Comparison of ENCODE assay signal across 9 mouse cellular contexts in genomic region chr3:69118827-69119226, GRCm38 (mm10). TPM values are rescaled to one million over a fixed set of nuclear protein-coding genes. Genes with fewer than 3 reads are reported as not detected.
A peak's percentile ranks its signal among the peaks of the same experiment; 100 is the strongest.
DNase-seq lines count a peak whose midpoint lies in the region; ATAC-seq lines count a peak whose summit lies in the region.
"Had no signal": no experiment of that assay in that cellular context is flagged by ENCODE, and none has a peak within 500 bp of the region (broad histone marks: within the 10 kb centered on the region; RNA-seq: fewer than 3 reads in every experiment).

No protein-coding gene starts in this region.

- H3K4me3 ChIP-seq in forebrain, embryonic 16.5 days (replicated peaks; ENCODE audit: low read length): no peak overlapping the region
- no peak overlapping the region for H3K4me3 ChIP-seq in forebrain, embryonic 11.5 days (ENCODE audit: low read depth, low read length)
- H3K4me3 ChIP-seq in heart, embryonic 14.5 days (ENCODE audit: control insufficient read depth in 1 of 2, insufficient read depth in 1 of 2, low read depth in 1 of 2, low read length in 2 of 2): no peak overlapping the region

- H3K4me2 ChIP-seq in forebrain, embryonic 16.5 days (ENCODE audit: low read length): no peak overlapping the region
- H3K4me2 ChIP-seq in forebrain, embryonic 11.5 days (ENCODE audit: low read depth, low read length, severe bottlenecking): no peak overlapping the region
- H3K4me2 ChIP-seq in heart, embryonic 14.5 days (ENCODE audit: low read length): no peak overlapping the region

- no peak overlapping the region for H3K9ac ChIP-seq in forebrain, embryonic 16.5 days (replicated peaks; ENCODE audit: low read depth, low read length)
- H3K9ac ChIP-seq in forebrain, embryonic 11.5 days (ENCODE audit: low read length): no peak overlapping the region
- no peak overlapping the region for H3K9ac ChIP-seq in heart, embryonic 14.5 days (ENCODE audit: low read length)

- peak; percentile 38; the same call in 1 of the 2 replicates for ATAC-seq in forebrain, embryonic 16.5 days
- no peak for ATAC-seq in forebrain, embryonic 11.5 days (replicated peaks; ENCODE audit: low FRiP score)
- peak; percentile 17; the same call in 1 of the 2 replicates for ATAC-seq in heart, embryonic 14.5 days (ENCODE audit: insufficient number of reproducible peaks, insufficient read depth, low FRiP score, low read depth)

- H3K9me3 ChIP-seq in forebrain, embryonic 16.5 days (ENCODE audit: control insufficient read depth, low read length): no peaks in the 10 kb centered on the region
- H3K9me3 ChIP-seq in forebrain, embryonic 11.5 days (ENCODE audit: control insufficient read depth, low read length): no peaks in the 10 kb centered on the region
- no peaks in the 10 kb centered on the region for H3K9me3 ChIP-seq in heart, embryonic 14.5 days (ENCODE audit: control insufficient read depth, low read length)

- peaks cover 4% of the 10 kb centered on the region; the same call in 1 of the 2 replicates for H3K4me1 ChIP-seq in forebrain, embryonic 16.5 days (replicated peaks; ENCODE audit: control insufficient read depth, insufficient read depth, low read length)
- H3K4me1 ChIP-seq in forebrain, embryonic 11.5 days (replicated peaks; ENCODE audit: control insufficient read depth, insufficient read depth, low read length): no peaks in the 10 kb centered on the region
- peaks cover 2 to 42% of the 10 kb centered on the region in 2 experiments; a peak in 3 of 4 replicates for H3K4me1 ChIP-seq in heart, embryonic 14.5 days (ENCODE audit: control insufficient read depth in 2 of 2, insufficient read depth in 2 of 2, low read length in 2 of 2)

- no peak overlapping the region for H3K27ac ChIP-seq in forebrain, embryonic 16.5 days (ENCODE audit: low read length)
- H3K27ac ChIP-seq in forebrain, embryonic 11.5 days (ENCODE audit: low read depth, low read length): no peak overlapping the region
- H3K27ac ChIP-seq in heart, embryonic 14.5 days (replicated peaks in 1 of 2; ENCODE audit: control insufficient read depth in 1 of 2, insufficient read depth in 1 of 2, low read depth in 2 of 2, low read length in 2 of 2): no peak overlapping the region; a peak in 1 of 4 replicates
- H3K27ac ChIP-seq: macrophage had no signal

- DNase-seq in forebrain, embryonic 11.5 days (ENCODE audit: low spot score): no peak
- peak; percentile 62 for DNase-seq in 3134 (ENCODE audit: extremely low read depth, insufficient read length, low spot score)
- DNase-seq in adrenal gland, adult 8-10 months: peak; percentile 28
- no peak for DNase-seq in thymus, adult 18-20 months
- no peak for DNase-seq in left cerebral cortex, adult 18-20 months (ENCODE audit: low spot score in 2 of 2)
- no peak for DNase-seq in T-cell, adult 2 months (ENCODE audit: low spot score)

- no peaks in the 10 kb centered on the region for H3K27me3 ChIP-seq in forebrain, embryonic 16.5 days (replicated peaks; ENCODE audit: control insufficient read depth, insufficient read depth, low read length)
- H3K27me3 ChIP-seq in forebrain, embryonic 11.5 days (ENCODE audit: control insufficient read depth, insufficient read depth, low read length): no peaks in the 10 kb centered on the region
- no peaks in the 10 kb centered on the region for H3K27me3 ChIP-seq in heart, embryonic 14.5 days (ENCODE audit: control insufficient read depth, insufficient read depth, low read length)

- no peaks in the 10 kb centered on the region for H3K36me3 ChIP-seq in forebrain, embryonic 16.5 days (ENCODE audit: control insufficient read depth, insufficient read depth)
- no peaks in the 10 kb centered on the region for H3K36me3 ChIP-seq in forebrain, embryonic 11.5 days (ENCODE audit: control insufficient read depth, insufficient read depth, low read length)
- H3K36me3 ChIP-seq in heart, embryonic 14.5 days (ENCODE audit: control insufficient read depth, insufficient read depth, low read length): no peaks in the 10 kb centered on the region

- 49% methylated on average over 3 of the region's 3 CpGs for WGBS in forebrain, embryonic 16.5 days
- 76% methylated on average over 3 of the region's 3 CpGs for WGBS in forebrain, embryonic 11.5 days
- 46% methylated on average over 3 of the region's 3 CpGs for WGBS in heart, embryonic 14.5 days

RNA-seq across cellular contexts. Expression of gene Kpna4, which starts 8.1 kb away (rescaled TPM):
- 36.8 and 41.9 TPM in 2 replicates for polyA plus RNA-seq in forebrain, embryonic 16.5 days (2015; fragmentation: Nextera tagmentation; extraction: Ambion mirVana)
- polyA plus RNA-seq in forebrain, embryonic 11.5 days (2014; fragmentation: Nextera tagmentation; extraction: Ambion mirVana): 54.6 and 55.7 TPM in 2 replicates
- total RNA-seq in adrenal gland, adult 8-10 months (2022): 10 to 100 TPM; 53.4 to 79.9 (median 67.1) TPM
- 27.2 and 31.2 TPM in 2 replicates for polyA plus RNA-seq in heart, embryonic 14.5 days (2014; fragmentation: Nextera tagmentation; extraction: Ambion mirVana)
- total RNA-seq in left cerebral cortex, adult 18-20 months (2021): 10 to 100 TPM; 65.7 to 71.1 TPM

Comparison
In these comparisons a context has a peak if more than half of its experiments do, and no peak if none do; other contexts are left out.
1. DNase-seq: peak in 3134 (single experiment) and adrenal gland, adult 8-10 months (single experiment); none in forebrain, embryonic 11.5 days (single experiment), thymus, adult 18-20 months (0 of 2), left cerebral cortex, adult 18-20 months (0 of 2) and T-cell, adult 2 months (single experiment).